ENCODE assay signal across 20 mouse cellular contexts in the genomic region with DNA sequence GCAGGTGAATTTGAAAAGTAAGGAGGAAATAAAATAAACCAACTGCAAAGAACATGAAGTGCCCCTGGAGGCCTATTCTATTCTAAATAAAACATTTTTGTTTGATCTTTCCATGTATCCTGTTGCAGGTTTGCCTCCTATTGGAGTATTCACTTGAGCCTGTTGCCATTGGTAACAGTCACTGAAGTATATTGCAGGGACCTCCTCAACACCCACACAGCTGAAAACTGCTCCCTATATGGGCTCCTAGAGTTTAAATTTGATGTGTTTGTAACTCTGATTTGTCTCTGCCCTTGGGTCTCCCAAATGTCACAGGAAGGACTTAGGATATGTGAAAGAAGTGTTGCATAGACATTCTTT.
DNase-seq lines count a peak whose midpoint lies in the region; ATAC-seq lines count a peak whose summit lies in the region.
"Had no signal": no experiment of that assay in that cellular context is flagged by ENCODE, and none has a peak within 500 bp of the region (broad histone marks: within the 10 kb centered on the region; RNA-seq: fewer than 3 reads in every experiment).

No protein-coding gene starts in this region.

- no peaks in the 10 kb centered on the region for H3K36me3 ChIP-seq in hindbrain, embryonic 13.5 days
- H3K36me3 ChIP-seq in hindbrain, embryonic 12.5 days: no peaks in the 10 kb centered on the region
- no peaks in the 10 kb centered on the region for H3K36me3 ChIP-seq in midbrain, embryonic 16.5 days (ENCODE audit: control insufficient read depth, insufficient read depth, low read length)
- H3K36me3 ChIP-seq in midbrain, embryonic 11.5 days (ENCODE audit: control insufficient read depth, insufficient read depth, low read length): no peaks in the 10 kb centered on the region
- H3K36me3 ChIP-seq in limb, embryonic 13.5 days: no peaks in the 10 kb centered on the region
- H3K36me3 ChIP-seq: G1E; liver, embryonic 13.5 days had no signal

- ATAC-seq in hindbrain, embryonic 13.5 days (ENCODE audit: low FRiP score): peak; percentile 49; the same call in 1 of the 2 replicates
- ATAC-seq in hindbrain, embryonic 12.5 days (ENCODE audit: low FRiP score): no peak
- peak; percentile 80 for ATAC-seq in midbrain, embryonic 16.5 days
- ATAC-seq in midbrain, embryonic 11.5 days (ENCODE audit: low FRiP score): no peak
- 0 out of 2 replicates have a peak, but pooled peaks have one; percentile 48 for ATAC-seq in limb, embryonic 13.5 days (ENCODE audit: low FRiP score, low read depth)
- ATAC-seq: Patski had no signal

- no peak for DNase-seq in midbrain, embryonic 11.5 days (ENCODE audit: low spot score, missing footprints)
- DNase-seq in right cerebral cortex, postnatal 25 days: no peak
- DNase-seq in layer of hippocampus, adult 9-11 months: no peak
- DNase-seq: adrenal gland, postnatal 36 days; B cell, adult 2 months; cerebellum, adult 11-12 months; cerebellum, postnatal 10 days; kidney, adult 8-10 months; kidney, postnatal 14 days; liver, embryonic 13.5 days; lung, adult 2 months; lung, postnatal 14 days; retina, postnatal 1 day had no signal

- no peak overlapping the region for H3K27ac ChIP-seq in hindbrain, embryonic 13.5 days
- no peak overlapping the region for H3K27ac ChIP-seq in hindbrain, embryonic 12.5 days
- H3K27ac ChIP-seq in midbrain, embryonic 16.5 days (ENCODE audit: low read length): no peak overlapping the region
- no peak overlapping the region for H3K27ac ChIP-seq in midbrain, embryonic 11.5 days (ENCODE audit: low read depth, low read length)
- no peak overlapping the region for H3K27ac ChIP-seq in limb, embryonic 13.5 days
- H3K27ac ChIP-seq: liver, embryonic 13.5 days had no signal

- peaks cover 8% of the 10 kb centered on the region for H3K4me1 ChIP-seq in hindbrain, embryonic 13.5 days (replicated peaks)
- H3K4me1 ChIP-seq in hindbrain, embryonic 12.5 days: no peaks in the 10 kb centered on the region
- H3K4me1 ChIP-seq in midbrain, embryonic 16.5 days (ENCODE audit: control insufficient read depth, insufficient read depth, low read length): peaks cover 7% of the 10 kb centered on the region
- no peaks in the 10 kb centered on the region for H3K4me1 ChIP-seq in midbrain, embryonic 11.5 days (ENCODE audit: control insufficient read depth, insufficient read depth, low read length)
- 0 out of 2 replicates have a peak, but pooled peaks cover 3% of the 10 kb centered on the region for H3K4me1 ChIP-seq in limb, embryonic 13.5 days
- H3K4me1 ChIP-seq: liver, embryonic 13.5 days had no signal

- no peaks in the 10 kb centered on the region for H3K9me3 ChIP-seq in hindbrain, embryonic 13.5 days
- H3K9me3 ChIP-seq in hindbrain, embryonic 12.5 days (replicated peaks): no peaks in the 10 kb centered on the region
- no peaks in the 10 kb centered on the region for H3K9me3 ChIP-seq in midbrain, embryonic 16.5 days (replicated peaks; ENCODE audit: control insufficient read depth, low read length, poor library complexity, severe bottlenecking)
- H3K9me3 ChIP-seq in midbrain, embryonic 11.5 days (ENCODE audit: control insufficient read depth, low read length): no peaks in the 10 kb centered on the region
- H3K9me3 ChIP-seq in limb, embryonic 13.5 days: no peaks in the 10 kb centered on the region
- H3K9me3 ChIP-seq: G1E; liver, embryonic 13.5 days had no signal

- H3K4me2 ChIP-seq in hindbrain, embryonic 13.5 days: no peak overlapping the region
- H3K4me2 ChIP-seq in hindbrain, embryonic 12.5 days (replicated peaks): no peak overlapping the region
- no peak overlapping the region for H3K4me2 ChIP-seq in midbrain, embryonic 16.5 days (ENCODE audit: low read length)
- H3K4me2 ChIP-seq in midbrain, embryonic 11.5 days: no peak overlapping the region
- H3K4me2 ChIP-seq in limb, embryonic 13.5 days (replicated peaks): no peak overlapping the region
- H3K4me2 ChIP-seq: liver, embryonic 13.5 days had no signal

- no peak overlapping the region for H3K9ac ChIP-seq in hindbrain, embryonic 13.5 days
- H3K9ac ChIP-seq in hindbrain, embryonic 12.5 days: no peak overlapping the region
- no peak overlapping the region for H3K9ac ChIP-seq in midbrain, embryonic 16.5 days (ENCODE audit: low read depth, low read length)
- H3K9ac ChIP-seq in midbrain, embryonic 11.5 days (ENCODE audit: low read length): no peak overlapping the region
- no peak overlapping the region for H3K9ac ChIP-seq in limb, embryonic 13.5 days
- H3K9ac ChIP-seq: liver, embryonic 13.5 days had no signal

- no peaks in the 10 kb centered on the region for H3K27me3 ChIP-seq in hindbrain, embryonic 13.5 days
- no peaks in the 10 kb centered on the region for H3K27me3 ChIP-seq in hindbrain, embryonic 12.5 days
- H3K27me3 ChIP-seq in midbrain, embryonic 16.5 days (ENCODE audit: control insufficient read depth, insufficient read depth, low read depth, low read length): no peaks in the 10 kb centered on the region
- H3K27me3 ChIP-seq in midbrain, embryonic 11.5 days (ENCODE audit: control insufficient read depth, insufficient read depth, low read length): no peaks in the 10 kb centered on the region
- H3K27me3 ChIP-seq in limb, embryonic 13.5 days: no peaks in the 10 kb centered on the region
- H3K27me3 ChIP-seq: CH12.LX; liver, embryonic 13.5 days; Patski had no signal

- H3K4me3 ChIP-seq in hindbrain, embryonic 13.5 days: no peak overlapping the region
- H3K4me3 ChIP-seq in hindbrain, embryonic 12.5 days: no peak overlapping the region
- no peak overlapping the region for H3K4me3 ChIP-seq in midbrain, embryonic 16.5 days (ENCODE audit: low read depth, low read length)
- no peak overlapping the region for H3K4me3 ChIP-seq in midbrain, embryonic 11.5 days (ENCODE audit: low read depth, low read length)
- no peak overlapping the region for H3K4me3 ChIP-seq in limb, embryonic 13.5 days
- H3K4me3 ChIP-seq: liver, embryonic 13.5 days had no signal

Comparison
In these comparisons a context has a peak if more than half of its experiments do, and no peak if none do; other contexts are left out.
1. ATAC-seq: peak in hindbrain, embryonic 13.5 days (single experiment), midbrain, embryonic 16.5 days (single experiment) and limb, embryonic 13.5 days (single experiment); none in hindbrain, embryonic 12.5 days (single experiment) and midbrain, embryonic 11.5 days (single experiment).